Mouse (Mus musculus) lung, postnatal 36 days (tissue): ENCODE measurements around the gene Dysf.
A peak's percentile ranks its signal among the peaks of the same experiment; 100 is the strongest.
"Not testable (repeated sequence)": the region's sequence is repeated elsewhere in the genome, so short reads cannot be mapped to it uniquely, and the experiment has no call there.

ENCODE experiments used
- DNase-seq: peaks from one replicate; pipeline ENCODE4 v3.0.0; 2022; ENCODE audit warnings: mixed read lengths

The Dysf gene

DNA sequence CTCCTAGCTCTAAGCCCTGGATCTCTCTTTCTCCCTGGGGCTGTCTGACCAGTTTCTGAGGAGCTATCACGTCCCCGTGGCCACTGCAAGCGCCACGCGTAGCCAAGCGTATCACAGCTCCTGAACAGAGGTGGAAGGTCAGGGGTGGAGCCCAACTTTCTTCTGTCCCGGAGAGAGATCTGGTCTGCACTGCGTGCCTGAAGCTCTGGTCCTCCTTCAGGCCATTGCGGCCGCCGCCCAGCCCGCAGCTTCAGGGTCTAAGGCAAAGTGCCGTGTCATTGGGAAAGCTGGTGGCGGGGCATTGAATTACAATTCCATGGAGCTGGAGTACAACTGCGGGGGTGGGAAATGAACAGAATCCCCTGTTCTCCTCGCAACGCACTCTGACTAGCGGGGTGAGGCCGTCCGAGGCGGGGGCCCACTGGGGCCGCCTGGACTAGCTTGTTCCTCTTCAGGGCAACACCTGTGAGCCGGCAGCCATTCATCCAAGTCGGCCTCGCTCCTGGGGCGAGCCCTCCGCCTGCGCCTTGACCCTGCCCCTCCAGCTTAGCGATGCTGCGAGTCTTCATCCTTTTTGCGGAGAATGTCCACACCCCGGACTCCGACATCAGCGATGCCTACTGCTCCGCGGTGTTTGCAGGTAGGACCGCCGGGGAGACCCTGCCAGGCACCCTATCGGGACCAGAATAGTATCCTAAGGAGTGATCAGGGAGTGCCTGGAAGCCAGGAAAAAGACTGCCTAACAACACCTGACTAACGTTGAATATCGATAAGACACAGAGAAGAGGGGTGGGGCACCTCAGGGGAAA, at the start of gene Dysf:
Dysf (plus strand) TSS at position 228 of the 809 bp plus-strand sequence.
- peak; percentile 8 for DNase-seq

DNA sequence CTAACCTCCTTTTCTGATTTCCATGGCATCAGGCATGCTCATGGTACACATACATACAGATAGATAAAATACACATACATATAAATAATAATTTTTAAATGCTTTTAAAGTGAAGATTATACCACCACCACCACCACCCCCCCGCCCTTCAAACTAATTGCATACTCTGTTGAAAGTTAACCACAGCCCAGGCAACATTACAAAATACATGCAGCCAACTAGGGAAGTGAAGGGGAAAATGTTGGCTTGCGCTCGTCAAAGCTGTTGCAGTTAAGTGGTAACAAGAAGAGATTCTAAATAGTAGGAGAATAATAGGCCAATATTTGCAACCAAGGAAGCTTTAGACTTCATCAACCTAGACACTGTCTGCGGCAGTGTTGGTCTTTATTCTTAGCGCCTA, 20.7 kb upstream of the Dysf start:
- peak; percentile 10 for DNase-seq

DNA sequence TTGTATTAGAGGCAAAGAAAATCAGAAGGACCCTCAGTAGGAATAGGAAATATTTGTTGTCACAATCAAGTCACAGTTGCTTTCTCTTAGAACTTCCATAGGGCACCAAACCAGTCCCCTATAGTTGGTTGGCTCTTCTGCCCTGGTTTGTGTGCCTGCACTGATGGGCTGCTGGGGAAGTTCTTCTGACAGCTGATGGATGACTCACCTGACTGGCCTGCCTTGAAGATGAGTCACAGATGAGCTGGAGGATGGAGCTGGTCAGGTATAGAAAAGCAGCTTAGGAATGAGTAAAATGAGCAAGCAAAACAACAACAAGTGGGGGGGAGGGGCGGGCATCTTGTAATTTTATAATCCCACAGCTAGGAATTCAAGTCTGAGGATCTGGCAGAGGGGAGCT, 5.7 kb upstream of the Dysf start:
- no peak for DNase-seq

DNA sequence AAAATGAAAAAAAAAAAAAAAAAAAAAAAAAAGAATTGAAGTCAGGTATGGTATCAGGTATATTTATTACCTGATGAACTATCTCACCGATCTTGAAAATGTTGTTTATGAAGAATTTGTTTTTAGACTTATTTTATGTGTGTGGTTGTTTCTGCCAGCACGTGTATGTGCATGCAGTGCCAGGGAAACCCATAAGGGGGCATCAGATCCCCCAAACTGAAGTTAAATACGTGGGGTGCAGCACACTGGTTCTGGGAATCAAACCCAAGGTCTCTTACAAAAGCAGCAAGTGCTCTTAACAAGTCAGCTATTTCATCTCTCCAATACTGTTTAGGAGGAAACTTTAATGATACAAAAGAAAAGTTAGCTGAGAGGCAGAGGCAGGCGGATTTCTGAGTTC, 4.1 kb upstream of the Dysf start:
- DNase-seq: no peak

DNA sequence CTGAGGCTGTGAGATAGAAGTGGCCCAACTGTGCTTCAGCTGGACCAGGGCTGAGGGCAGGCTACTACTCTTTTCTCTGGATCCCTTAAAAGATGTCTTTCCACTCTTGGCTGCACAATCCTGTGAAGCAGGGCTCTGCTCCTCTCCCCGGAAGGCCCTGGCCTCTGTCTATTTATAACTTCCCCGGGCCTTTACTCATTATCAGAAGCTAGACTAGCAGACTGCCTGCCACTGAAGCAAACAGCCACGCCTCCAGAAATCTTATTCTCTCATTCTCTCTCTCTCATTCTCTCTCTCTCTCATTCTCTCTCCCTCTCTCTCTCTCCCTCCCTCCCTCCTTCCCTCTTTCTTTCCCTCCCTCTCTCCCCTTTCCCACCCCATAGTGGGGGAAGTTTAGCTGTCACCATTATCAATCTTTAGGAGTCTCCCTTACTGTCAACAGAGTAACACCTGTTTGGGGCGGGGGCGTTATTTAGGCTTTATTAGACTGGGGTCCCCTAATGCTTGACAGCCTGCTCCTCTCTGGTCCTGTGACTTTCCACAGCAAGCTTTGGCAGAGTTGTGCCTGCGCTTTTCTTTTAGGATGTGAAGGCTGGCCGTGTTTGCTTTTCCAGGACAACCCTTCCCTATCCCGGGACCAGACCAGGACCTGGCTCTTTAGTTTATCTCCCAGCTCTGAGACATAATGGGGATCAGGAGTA, 932 bp downstream of the Dysf start:
- DNase-seq: no peak

DNA sequence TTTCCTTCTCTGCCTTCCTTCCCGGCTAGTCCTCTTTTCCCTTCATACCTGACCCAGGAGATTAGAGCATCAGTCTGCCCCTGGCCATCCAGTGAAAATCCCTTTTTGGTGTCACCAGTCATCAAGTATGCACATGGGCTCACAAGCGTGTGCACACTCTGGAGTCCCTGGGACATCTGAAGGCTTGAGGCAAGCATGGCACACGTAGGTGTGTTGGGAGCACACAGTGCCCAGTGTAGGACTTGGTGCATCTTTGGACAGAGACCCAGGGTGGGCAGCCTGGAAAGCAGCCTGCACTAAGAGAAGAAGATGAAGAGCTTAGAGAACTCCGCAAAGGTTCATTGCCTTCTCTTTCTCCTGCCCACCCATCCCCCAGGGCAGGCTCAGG, 1.5 kb downstream of the Dysf start:
- no peak for DNase-seq

DNA sequence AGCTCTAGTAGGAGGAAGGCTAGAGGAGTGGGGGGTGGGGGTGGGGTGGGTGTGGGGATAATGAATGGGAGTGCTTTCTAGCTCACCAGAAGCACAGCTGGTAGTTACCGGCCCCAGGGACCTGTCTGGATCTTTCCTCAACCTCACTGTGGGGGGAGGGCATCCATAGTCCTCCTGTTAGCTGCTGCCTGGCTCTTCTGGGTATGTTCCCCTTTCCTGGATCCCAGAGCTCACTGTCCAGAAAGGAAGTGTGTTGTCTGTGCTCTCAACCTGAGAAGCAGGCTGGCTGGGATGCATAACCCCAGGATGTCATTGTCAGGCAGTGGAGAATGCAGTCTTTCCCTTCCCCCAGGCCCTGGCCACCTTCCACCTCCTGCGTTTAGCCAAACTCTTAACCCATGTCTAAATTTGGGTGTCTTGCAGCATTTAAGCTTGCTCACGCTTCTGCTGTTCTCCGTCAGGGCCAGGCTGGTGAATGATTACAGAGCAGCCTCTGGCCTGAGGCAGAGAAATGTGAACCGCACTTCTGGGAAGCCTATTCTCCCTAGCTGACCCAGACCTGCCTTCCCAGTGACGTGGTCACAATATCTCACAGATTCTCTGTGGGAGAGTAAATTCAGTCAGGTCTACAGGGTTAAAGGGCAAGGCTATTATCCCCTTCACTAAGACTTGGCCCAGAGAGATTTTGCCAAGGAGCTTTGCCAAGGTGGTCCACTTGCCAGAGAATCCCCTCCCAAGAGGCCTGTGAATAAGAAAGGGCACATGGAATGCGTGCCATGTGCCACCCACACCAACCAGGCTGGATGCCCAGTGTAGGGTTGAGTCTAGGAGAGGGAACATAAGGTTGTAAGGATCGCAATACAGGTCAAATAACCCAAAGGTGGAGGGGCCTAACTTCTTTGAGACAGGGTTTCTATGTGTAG, 2.2 kb downstream of the Dysf start:
- no peak for DNase-seq

DNA sequence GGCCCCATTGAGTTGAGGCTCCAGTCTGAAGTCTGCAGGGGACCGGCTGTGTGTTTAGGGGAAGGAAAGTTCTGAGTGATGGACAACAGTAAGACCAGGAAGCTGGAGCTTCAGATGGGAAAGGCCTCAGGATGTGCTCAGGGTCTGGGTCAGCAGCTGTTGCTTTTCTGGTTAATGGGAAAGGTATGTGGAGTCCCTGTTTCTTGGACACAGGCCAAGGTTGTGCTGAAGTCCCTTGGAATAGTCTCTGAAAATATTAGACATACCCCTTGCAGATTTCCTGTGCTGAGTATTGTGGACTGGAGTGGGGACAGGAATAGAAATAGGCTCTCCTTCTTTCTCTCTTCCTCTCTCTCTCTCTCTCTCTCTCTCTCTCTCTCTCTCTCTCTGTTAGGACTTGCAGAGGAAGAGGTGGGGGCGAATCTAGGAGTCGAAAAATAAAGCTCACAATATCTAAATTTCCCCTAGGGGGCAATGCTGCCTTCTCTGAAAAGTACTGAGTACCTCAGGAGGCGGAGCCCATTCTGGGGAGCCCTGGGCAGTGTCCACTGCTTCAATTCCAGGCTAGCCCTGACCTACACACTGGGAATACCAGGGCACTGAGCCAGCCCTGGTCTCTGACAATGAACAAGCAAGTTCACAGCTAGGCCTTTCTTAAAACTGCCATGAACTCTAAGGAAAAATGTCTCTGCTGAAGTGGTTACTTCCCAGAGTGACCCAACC, 6.7 kb downstream of the Dysf start:
- peak; percentile 47 for DNase-seq

DNA sequence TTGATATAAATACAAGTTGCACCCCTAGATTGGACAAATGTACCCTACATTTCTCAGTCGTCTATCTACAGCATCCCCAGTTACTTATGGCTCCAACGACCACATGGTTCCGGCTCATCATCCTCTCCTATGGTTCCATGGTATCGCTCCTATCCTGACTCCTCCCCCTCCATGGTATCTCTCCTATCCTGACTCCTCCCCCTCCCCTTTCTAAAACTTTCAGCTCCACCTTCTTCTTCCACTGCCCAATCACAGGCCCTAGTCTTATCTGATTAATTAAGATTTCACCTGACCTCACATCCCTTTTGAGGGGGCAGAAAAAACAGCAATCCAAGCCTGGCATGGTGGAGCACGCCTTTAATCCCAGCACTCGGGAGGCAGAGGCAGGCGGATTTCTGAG, 8.5 kb downstream of the Dysf start:
- no peak for DNase-seq

DNA sequence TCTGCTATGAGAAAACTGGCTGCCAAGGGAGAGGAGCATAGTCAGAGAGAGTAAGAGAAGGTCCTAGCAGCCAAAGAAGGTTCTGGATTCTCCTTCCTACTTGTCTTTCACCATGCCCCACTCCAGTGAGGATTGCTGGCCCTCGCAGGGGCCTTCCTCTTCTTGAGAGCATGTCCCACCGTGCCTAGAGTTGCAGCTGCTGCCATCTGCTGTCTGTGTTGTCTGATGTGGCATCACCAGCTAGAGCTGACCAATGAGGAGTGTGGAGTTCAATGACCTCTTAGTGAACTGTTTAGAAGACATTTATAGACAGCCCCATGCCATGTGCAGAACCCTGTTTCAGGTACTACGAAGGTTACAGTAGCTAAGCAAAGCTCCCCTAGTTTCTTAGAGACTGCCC, 9.0 kb downstream of the Dysf start:
- DNase-seq: no peak

DNA sequence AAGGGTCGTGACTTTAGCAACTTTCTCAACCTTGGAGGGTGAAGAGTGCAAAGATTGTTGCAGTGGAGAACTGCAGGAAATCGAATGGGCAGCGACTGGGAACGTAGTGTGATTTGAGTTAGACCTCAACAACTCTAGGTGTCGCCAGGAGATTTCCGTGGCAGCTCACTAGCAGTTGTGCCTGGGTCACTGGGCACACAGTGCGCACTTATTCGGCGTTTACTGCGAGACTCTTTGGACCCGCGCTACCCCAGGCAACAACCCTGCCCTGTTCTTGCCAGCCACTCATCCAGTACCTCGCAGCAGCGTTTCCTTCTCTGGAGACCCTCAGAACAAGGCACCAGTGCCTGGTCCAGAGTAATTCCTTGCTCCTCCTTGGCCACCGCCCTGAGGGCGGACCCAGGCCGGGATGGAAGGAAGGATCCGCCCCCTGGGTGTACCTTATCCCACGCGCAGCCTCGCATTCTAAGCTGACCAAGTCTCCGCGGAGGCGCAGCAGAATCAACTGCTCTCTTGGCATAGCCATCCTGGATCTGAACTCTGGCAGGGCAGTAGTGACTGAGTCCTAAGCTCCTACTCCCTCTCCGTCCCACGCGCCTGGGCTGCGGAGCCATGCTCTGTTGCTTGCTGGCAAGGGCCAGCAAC, 10.6 kb downstream of the Dysf start:
- peak; percentile 71 for DNase-seq

DNA sequence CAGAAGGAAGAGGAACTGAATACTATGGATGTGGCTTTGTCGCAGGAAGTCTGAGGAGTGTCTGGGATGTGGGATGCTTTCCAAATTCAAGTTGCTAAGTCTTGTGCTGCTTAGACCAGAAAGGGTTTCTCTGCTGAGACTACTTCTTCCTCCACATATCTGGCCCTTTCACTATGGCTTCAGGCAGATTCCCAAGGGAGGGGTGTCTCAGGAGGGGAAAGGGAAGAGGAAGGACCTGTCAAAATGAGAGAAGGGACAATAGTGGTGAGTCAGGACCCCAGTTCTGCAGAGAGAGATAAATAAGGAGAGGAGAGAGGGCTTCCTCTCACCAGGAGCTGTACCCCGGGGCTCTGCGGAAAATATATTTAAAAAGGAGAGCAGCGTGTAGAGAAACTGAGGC, 11.6 kb downstream of the Dysf start:
- DNase-seq: no peak

DNA sequence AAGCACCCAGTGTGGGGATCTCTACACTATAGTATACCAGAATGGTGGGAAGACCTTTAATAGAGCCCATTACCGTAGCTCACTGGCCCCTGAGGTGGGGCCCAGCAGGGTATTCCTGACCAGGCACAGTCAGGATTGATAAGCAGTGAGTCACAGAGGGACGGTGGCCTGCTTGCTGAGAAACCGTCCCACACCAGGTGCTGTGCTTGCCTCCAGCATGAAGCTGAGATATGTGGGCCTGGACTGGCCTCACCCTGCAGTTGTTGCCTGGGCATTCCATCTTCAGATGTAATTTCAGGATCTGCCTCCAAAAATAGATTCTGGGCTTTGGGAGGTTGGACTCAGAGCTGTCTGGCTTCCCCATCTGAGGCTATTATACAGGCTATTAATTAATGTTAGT, 13.6 kb downstream of the Dysf start:
- no peak for DNase-seq

DNA sequence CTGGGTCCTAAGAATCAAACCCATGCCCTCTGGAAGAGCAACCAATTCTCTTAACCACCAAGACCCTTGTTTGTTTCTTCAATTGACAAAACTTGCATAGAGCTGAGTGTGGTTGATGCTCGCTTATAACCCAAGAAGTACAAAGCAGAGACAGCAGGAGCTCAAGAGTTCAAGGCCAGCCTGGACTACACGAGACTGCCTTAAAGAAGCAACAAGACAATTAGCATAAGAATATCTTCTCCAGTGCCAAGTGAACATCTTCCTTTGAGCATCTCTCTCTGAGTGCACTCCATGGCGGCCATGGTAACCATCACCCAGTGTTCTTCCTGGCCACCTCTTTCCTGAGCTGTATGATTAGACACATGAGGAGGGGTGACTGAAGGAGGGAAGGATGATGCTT, 17.2 kb downstream of the Dysf start:
- no peak for DNase-seq

DNA sequence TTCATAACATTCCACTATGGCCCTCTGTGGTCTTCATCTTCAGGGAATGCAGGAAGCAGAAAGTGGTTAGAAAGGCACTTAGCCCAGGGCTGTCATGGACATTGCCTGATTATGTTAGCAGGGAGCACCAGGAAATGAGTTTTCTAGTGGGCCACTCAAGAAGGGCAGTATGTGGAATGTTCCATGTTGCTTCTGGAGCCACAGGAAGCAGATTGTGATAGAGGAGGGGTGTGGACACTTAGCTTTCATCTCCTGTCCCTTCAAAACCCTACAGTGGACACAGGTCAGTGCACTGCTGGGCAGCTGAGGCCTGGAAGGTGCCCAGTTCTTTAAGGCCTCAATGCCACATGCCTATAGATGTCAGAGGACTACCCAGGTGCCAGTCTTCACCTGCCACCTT, 20.4 kb downstream of the Dysf start:
- DNase-seq: no peak

DNA sequence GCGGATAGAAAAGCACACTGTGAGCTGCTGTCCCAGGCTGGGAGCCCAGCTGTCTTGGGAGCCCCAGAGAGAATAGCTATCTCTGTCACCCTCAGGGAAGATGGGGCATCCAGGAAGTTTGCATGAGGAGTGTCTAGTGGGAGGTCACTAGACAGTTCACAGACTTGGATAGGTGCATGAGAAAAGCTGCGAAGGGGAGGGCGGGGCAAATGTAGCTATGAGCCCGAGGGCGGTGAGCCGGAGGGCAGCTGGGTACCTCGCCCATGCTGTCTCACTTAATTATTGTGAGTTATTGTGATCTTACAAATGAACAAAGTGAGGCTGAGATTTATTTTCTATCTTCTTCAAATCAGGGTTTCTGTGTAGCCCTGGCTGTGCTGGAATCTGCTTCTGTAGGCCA, 21.4 kb downstream of the Dysf start:
- DNase-seq: no peak

DNA sequence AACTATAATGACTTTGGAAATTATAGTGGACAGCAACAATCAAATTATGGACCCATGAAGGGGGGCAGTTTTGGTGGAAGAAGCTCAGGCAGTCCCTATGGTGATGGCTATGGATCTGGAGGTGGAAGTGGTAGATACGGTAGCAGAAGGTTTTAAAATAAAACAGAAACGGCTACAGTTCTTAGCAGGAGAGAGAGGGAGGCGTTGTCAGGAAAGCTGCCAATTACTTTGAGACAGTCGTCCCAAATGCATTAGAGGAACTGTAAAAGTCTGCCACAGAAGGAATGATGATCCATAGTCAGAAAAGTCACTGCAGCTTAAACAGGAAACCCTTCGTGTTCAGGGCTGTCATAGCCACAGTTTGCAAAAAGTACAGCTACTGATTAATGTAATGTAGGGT, 24.1 kb downstream of the Dysf start:
- not testable (repeated sequence) for DNase-seq

DNA sequence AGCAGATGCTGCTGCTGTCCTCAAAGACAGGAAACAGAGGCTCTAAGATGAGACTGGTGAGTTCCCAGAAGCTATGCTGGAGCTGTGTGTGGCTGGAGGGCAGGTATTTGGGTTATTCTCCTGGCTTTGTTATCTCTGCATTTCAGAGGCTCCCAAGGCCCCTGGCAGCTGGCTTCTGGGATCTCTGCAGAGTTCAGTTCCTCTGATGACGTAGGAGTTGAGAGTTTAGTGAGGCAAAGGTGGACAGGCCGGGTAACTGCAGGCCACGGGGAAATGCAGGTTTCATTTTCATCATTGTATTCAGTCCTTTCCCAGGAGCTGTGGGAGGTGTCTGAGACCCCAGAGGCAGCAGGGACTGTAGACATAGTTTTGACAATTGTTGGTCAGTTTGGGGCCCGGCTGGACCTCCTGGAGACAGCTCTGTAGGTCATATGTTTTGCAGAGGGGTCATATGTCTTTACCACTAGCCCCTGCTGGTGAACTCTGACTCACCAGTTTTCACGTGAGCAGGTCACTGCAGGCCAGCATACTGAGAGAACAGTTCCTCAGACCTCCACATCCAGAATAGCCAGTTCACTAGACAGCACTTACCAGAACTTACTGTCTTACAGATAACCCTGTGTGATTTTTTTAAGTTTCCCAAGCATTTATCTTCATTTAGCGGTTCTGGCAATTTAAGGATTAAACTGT, 35.0 kb downstream of the Dysf start:
- no peak for DNase-seq

DNA sequence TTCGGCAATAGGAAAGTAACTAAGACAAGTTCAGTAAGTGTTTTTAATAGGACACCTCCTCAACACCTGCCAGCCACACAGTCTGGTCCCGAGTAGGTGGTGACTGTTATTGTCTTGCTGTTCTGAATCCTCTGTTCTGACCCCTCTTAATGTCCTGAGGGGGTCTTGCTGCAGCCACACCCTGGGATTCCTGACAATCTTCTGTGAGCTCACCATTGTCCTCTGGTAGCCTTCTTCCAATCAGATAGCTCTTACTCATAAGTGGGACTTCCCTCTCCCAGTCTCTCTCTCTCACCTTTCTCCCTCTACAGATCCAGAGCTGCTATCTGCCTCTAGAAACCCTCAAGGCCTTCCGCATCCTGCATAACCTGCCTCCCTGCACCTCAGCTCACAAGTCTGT, 36.3 kb downstream of the Dysf start:
- no peak for DNase-seq

DNA sequence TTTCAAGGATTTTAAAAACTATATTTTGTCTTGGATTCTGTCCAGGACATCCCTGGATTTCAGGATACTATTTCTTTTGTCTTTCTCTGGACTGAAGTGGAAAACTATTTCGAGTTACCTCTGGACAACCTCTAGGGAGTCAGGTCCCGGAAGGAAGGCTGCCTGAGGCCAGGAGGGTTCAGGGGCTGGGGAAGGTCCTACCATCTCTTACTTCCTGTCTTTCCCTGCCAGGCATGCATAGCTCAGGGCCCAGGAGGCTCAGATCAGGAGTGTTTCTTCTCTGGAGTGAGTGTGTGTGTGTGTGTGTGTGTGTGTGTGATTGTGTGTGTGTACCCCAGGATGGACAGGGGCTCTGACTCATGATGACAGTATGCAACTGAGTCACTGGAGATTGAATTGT, 40.5 kb downstream of the Dysf start:
- DNase-seq: no peak

DNA sequence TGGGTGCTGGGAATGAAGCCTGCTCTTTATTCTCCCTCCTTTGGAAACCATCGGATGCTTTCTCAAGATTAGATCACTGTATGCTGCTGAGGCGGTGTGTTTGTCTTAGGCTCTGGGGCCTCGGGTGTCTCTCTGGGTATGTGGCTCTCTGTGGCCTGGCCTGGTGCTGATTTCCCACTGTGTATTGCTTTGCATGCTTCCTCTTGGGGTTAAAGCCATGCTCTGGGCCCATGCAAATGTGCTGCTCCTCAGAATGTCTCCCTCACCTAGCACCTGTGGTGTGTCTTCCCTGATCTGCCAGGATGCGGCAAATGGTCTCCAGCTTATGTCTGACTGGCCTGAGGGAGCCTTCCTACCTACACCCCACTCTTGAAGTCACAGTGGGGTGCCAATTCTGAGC, 41.8 kb downstream of the Dysf start:
- DNase-seq: no peak

DNA sequence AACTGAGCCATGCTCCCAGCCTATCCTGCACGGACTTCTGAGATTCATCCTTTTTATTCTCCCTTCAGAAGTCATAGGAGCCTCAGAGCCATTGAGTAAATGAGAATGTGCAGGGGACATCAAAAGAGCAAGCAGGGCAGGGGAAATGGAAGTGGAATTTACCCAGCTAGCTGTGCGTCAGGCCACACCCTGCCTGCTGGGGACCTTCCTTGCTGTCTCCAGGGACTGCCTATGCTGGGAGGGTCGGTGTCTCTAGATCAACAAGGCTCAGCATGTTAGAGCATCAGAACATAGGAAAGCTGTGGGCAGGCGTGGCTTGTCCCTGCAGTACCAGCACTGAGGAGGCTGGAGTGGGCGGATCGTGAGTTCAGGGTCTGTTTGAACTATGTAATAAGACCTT, 42.6 kb downstream of the Dysf start:
- DNase-seq: peak; percentile 22
